Mouse (Mus musculus): ENCODE results near the gene Lsm14a. TPM values are rescaled to one million over a fixed set of nuclear protein-coding genes. Genes with fewer than 3 reads are reported as not detected.

Gene Lsm14a
- polyA plus RNA-seq, 1 experiment, result 25.3 TPM

DNA sequence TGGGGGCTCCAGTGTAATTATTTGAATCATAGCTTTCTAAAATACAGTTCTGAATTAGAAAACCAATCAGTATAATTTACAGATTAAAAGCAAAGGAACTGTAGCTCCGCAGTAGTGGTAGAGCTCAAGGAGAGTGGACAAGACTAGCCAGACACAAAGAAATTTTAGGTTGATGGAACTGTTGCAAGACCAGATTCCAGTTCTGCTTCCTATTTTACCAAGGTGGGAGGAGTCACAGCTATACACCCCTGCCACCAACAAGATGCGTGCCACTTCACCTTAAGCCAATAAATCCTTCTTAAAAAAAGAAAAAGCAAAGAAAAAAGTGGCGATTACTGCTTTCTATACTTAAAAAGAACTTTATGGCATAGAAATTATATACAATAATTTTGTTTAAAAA lies 12.8 kb downstream of the Lsm14a start:
- Histone ChIP-seq H3K27me3 (ENCODE audit: control insufficient read depth, insufficient read depth, low read length) (no peaks in the 10 kb centered on the region), H3K27ac (ENCODE audit: insufficient read depth, low read depth, low read length) (no peak overlapping the region), H3K4me3 (ENCODE audit: low read depth, low read length) (no peak overlapping the region), H3K4me1 (ENCODE audit: control insufficient read depth, insufficient read depth, insufficient read length, low read length) (peaks cover 10% of the 10 kb centered on the region), H3K36me3 (ENCODE audit: control insufficient read depth, insufficient read depth, low read length) (no peaks in the 10 kb centered on the region)
- TF ChIP-seq CTCF (IDR thresholded peaks at IDR 0.05; ENCODE audit: extremely low read depth, insufficient read length, insufficient replicate concordance, low read depth, low read length), result no peak
- no peak for TF ChIP-seq POLR2A (IDR thresholded peaks at IDR 0.05; ENCODE audit: low read depth, low read length)
- 87% methylated on average over 3 of the region's 3 CpGs for WGBS

DNA sequence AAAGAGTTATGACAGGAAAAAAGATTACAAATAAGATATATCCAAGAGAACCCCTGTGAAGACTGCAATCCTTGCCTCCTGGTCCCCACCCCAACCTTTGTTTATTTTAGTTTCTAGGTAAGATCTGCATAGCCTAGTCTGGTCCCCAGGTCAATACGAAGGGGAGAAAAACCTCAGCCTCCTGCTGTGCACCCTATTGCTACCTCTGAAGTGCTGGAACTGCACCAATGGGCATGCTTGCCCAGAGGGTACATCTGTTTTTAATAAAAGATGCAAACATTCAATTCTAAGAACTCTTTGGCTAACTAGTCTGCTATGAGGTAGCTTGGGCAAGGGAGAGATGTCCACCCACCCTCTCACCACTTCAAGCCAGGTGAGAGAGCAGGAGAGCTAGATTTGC lies 19.2 kb downstream of the Lsm14a start:
- Histone ChIP-seq H3K36me3 (ENCODE audit: control insufficient read depth, insufficient read depth, low read length) (peaks cover 34% of the 10 kb centered on the region), H3K4me3 (ENCODE audit: low read depth, low read length) (no peak overlapping the region), H3K4me1 (ENCODE audit: control insufficient read depth, insufficient read depth, insufficient read length, low read length) (no peaks in the 10 kb centered on the region), H3K27ac (ENCODE audit: insufficient read depth, low read depth, low read length) (no peak overlapping the region), H3K27me3 (ENCODE audit: control insufficient read depth, insufficient read depth, low read length) (no peaks in the 10 kb centered on the region)
- TF ChIP-seq CTCF (IDR thresholded peaks at IDR 0.05; ENCODE audit: extremely low read depth, insufficient read length, insufficient replicate concordance, low read depth, low read length), result no peak
- no peak for TF ChIP-seq POLR2A (IDR thresholded peaks at IDR 0.05; ENCODE audit: low read depth, low read length)
- WGBS, result 85% methylated on average over 1 of the region's 1 CpGs

DNA sequence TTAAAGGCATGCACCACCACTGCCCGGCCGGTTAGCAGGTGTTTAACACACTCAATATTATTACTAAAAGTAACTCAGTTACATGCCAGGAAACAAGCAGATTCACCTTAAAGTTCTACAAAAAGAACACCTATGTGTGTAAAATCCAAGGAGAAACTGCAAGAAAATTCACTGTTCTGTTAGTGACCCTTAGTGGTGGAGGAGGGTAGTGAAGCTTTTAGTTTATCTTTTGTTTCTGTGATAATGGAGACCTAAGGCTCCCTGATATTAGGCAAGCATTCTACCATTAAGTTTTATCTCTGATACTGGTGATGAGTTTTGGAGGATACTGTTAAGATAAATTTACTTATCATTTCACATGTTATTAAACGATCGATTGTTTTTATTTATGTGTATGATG lies 37.5 kb downstream of the Lsm14a start:
- TF ChIP-seq POLR2A (IDR thresholded peaks at IDR 0.05; ENCODE audit: low read depth, low read length), result no peak
- TF ChIP-seq CTCF (IDR thresholded peaks at IDR 0.05; ENCODE audit: extremely low read depth, insufficient read length, insufficient replicate concordance, low read depth, low read length), result no peak
- Histone ChIP-seq H3K36me3 (ENCODE audit: control insufficient read depth, insufficient read depth, low read length) (peaks cover 44% of the 10 kb centered on the region), H3K27ac (ENCODE audit: insufficient read depth, low read depth, low read length) (no peak overlapping the region), H3K4me1 (ENCODE audit: control insufficient read depth, insufficient read depth, insufficient read length, low read length) (no peaks in the 10 kb centered on the region), H3K4me3 (ENCODE audit: low read depth, low read length) (no peak overlapping the region), H3K27me3 (ENCODE audit: control insufficient read depth, insufficient read depth, low read length) (no peaks in the 10 kb centered on the region)
- WGBS, result 91% methylated on average over 4 of the region's 4 CpGs

DNA sequence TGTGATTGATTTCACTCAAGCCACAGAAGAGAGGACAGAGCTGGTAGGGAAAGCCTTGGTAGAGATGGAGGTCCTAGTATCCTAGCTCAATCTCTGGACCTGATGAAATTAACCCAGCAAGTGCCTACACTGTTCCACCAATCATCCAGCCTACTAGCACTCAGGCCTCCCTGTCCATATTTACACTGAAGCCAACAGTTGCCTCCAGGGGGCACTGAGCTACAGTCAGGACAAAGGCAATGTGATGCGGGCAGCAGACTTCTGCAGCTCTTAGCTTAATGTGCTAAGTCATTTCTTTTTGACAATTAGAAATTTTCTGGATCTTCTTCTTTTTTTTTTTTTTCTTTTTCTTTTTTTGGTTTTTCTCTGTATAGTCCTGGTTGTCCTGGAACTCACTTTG lies 41.1 kb downstream of the Lsm14a start:
- WGBS, result 98% methylated on average over 1 of the region's 1 CpGs
- H3K27ac ChIP-seq (ENCODE audit: insufficient read depth, low read depth, low read length), result no peak overlapping the region
- H3K27me3 ChIP-seq (ENCODE audit: control insufficient read depth, insufficient read depth, low read length), result no peaks in the 10 kb centered on the region
- peaks cover 63% of the 10 kb centered on the region for H3K36me3 ChIP-seq (ENCODE audit: control insufficient read depth, insufficient read depth, low read length)
- no peaks in the 10 kb centered on the region for H3K4me1 ChIP-seq (ENCODE audit: control insufficient read depth, insufficient read depth, insufficient read length, low read length)
- H3K4me3 ChIP-seq (ENCODE audit: low read depth, low read length), result no peak overlapping the region
- TF ChIP-seq CTCF (IDR thresholded peaks at IDR 0.05; ENCODE audit: extremely low read depth, insufficient read length, insufficient replicate concordance, low read depth, low read length) (peak; percentile 10; the same call in 1 of the 2 replicates), POLR2A (IDR thresholded peaks at IDR 0.05; ENCODE audit: low read depth, low read length) (no peak)

DNA sequence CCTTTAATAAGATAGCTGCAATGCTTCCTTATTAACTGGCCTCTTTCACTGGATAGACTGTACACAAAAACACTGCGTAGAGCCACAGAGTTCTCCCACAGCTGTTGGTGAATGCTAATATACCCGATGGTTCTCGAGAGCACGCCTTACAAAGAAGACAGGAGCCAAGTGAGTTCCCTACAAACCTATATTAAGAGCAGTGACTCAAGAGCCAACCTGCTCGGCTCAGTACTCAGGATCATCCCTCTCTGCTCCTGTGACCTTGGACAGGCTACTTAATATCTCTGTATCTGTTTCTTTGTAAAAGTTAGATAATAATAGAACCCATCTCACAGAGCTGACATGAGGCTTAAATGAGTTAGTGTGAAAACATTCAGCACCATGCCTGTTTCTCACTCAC lies 42.9 kb downstream of the Lsm14a start:
- Histone ChIP-seq H3K4me3 (ENCODE audit: low read depth, low read length) (no peak overlapping the region), H3K36me3 (ENCODE audit: control insufficient read depth, insufficient read depth, low read length) (peaks cover 63% of the 10 kb centered on the region), H3K4me1 (ENCODE audit: control insufficient read depth, insufficient read depth, insufficient read length, low read length) (no peaks in the 10 kb centered on the region), H3K27ac (ENCODE audit: insufficient read depth, low read depth, low read length) (no peak overlapping the region), H3K27me3 (ENCODE audit: control insufficient read depth, insufficient read depth, low read length) (no peaks in the 10 kb centered on the region)
- 93% methylated on average over 5 of the region's 5 CpGs for WGBS
- TF ChIP-seq CTCF (IDR thresholded peaks at IDR 0.05; ENCODE audit: extremely low read depth, insufficient read length, insufficient replicate concordance, low read depth, low read length) (no peak), POLR2A (IDR thresholded peaks at IDR 0.05; ENCODE audit: low read depth, low read length) (no peak)

DNA sequence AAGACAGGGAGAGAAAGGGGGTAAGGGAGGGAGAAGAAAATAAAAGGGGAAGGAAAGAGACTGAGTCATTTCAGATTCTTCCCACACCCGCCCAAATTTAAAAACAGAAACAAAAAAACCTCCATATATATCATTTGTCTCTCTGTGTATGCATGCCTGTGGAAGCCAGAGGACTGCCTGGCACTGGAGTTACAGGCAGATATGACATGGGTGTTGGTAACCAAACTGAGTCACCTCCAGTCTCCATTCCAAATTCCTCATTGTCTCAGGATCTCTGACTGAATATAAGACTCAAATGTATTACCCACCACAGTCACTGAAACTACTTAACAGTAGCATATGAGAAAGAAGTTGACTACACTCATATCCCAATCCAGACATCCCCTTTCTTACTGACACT lies 45.1 kb downstream of the Lsm14a start:
- Histone ChIP-seq H3K27ac (ENCODE audit: insufficient read depth, low read depth, low read length) (no peak overlapping the region), H3K4me3 (ENCODE audit: low read depth, low read length) (no peak overlapping the region), H3K27me3 (ENCODE audit: control insufficient read depth, insufficient read depth, low read length) (no peaks in the 10 kb centered on the region), H3K36me3 (ENCODE audit: control insufficient read depth, insufficient read depth, low read length) (peaks cover 70% of the 10 kb centered on the region), H3K4me1 (ENCODE audit: control insufficient read depth, insufficient read depth, insufficient read length, low read length) (no peaks in the 10 kb centered on the region)
- no peak for TF ChIP-seq POLR2A (IDR thresholded peaks at IDR 0.05; ENCODE audit: low read depth, low read length)
- TF ChIP-seq CTCF (IDR thresholded peaks at IDR 0.05; ENCODE audit: extremely low read depth, insufficient read length, insufficient replicate concordance, low read depth, low read length), result no peak
- 75% methylated on average over 1 of the region's 1 CpGs for WGBS

DNA sequence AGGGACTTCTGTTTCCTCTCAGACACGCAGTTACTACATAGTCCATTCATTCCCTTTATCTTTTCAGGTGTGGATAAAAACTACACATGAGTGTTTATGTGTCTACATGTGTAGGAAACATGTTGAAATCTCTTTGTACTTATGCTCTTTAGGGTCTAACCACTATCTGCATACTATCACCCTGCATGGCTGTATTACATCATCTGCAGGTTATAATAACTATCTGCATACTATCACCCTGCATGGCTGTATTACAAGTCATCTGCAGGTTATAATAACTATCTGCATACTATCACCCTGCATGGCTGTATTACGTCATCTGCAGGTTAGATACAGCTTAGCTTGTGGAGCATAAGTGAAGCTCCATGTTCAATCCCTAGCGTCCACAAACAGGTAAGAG lies 46.1 kb downstream of the Lsm14a start:
- H3K4me1 ChIP-seq (ENCODE audit: control insufficient read depth, insufficient read depth, insufficient read length, low read length), result no peaks in the 10 kb centered on the region
- H3K4me3 ChIP-seq (ENCODE audit: low read depth, low read length), result no peak overlapping the region
- TF ChIP-seq POLR2A (IDR thresholded peaks at IDR 0.05; ENCODE audit: low read depth, low read length), result no peak
- no peak for TF ChIP-seq CTCF (IDR thresholded peaks at IDR 0.05; ENCODE audit: extremely low read depth, insufficient read length, insufficient replicate concordance, low read depth, low read length)
- peaks cover 71% of the 10 kb centered on the region for H3K36me3 ChIP-seq (ENCODE audit: control insufficient read depth, insufficient read depth, low read length)
- no peak overlapping the region for H3K27ac ChIP-seq (ENCODE audit: insufficient read depth, low read depth, low read length)
- H3K27me3 ChIP-seq (ENCODE audit: control insufficient read depth, insufficient read depth, low read length), result no peaks in the 10 kb centered on the region
- WGBS, result 90% methylated on average over 3 of the region's 3 CpGs

DNA sequence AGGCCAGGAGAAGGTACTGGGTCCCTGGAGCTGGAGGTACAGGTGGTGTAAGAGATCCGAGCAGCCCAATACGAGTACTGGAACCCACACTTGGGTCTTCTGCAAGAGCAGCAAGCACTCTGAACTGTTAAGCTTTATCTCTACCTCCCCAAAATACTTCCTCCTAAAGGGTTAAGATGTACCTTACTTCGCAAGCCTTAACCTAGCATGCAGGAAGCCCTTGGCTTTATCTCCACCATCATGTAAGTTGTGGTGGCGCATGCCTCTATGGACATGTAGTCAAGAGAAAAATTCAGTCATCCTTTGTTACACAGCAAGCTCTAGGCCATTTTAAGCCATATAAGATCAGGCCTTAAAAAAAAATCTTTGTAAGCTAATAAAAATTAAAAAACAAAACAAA lies 46.6 kb downstream of the Lsm14a start:
- Histone ChIP-seq H3K4me1 (ENCODE audit: control insufficient read depth, insufficient read depth, insufficient read length, low read length) (no peaks in the 10 kb centered on the region), H3K4me3 (ENCODE audit: low read depth, low read length) (no peak overlapping the region), H3K27ac (ENCODE audit: insufficient read depth, low read depth, low read length) (no peak overlapping the region), H3K27me3 (ENCODE audit: control insufficient read depth, insufficient read depth, low read length) (no peaks in the 10 kb centered on the region), H3K36me3 (ENCODE audit: control insufficient read depth, insufficient read depth, low read length) (peaks cover 70% of the 10 kb centered on the region)
- TF ChIP-seq POLR2A (IDR thresholded peaks at IDR 0.05; ENCODE audit: low read depth, low read length), result no peak
- TF ChIP-seq CTCF (IDR thresholded peaks at IDR 0.05; ENCODE audit: extremely low read depth, insufficient read length, insufficient replicate concordance, low read depth, low read length), result no peak
- 91% methylated on average over 4 of the region's 4 CpGs for WGBS
